Mouse (Mus musculus) macrophage (primary cell): ENCODE data around the gene Kdm4b. TPM values are rescaled to one million over a fixed set of nuclear protein-coding genes. Genes with fewer than 3 reads are reported as not detected.

ENCODE experiments used
- H3K27ac ChIP-seq: fragments of 350-480 bp; formaldehyde crosslinking; 2 replicates; pipeline ENCODE4 v1.9.0; 2021
- H3K36me3 ChIP-seq: fragments of 350-480 bp; formaldehyde crosslinking; 2 replicates; pipeline ENCODE4 v1.9.0; 2021; ENCODE audit errors: inconsistent target
- H3K4me3 ChIP-seq: fragments of 350-480 bp; formaldehyde crosslinking; 2 replicates; pipeline ENCODE4 v1.9.0; 2021; ENCODE audit errors: inconsistent target
- H3K79me2 ChIP-seq: fragments of 350-480 bp; formaldehyde crosslinking; 2 replicates; pipeline ENCODE4 v1.9.0; 2021; ENCODE audit errors: inconsistent target
- WGBS: methylation state at CpG from one replicate; pipeline ENCODE4 v1.1.7; 2026; ENCODE audit warnings: inconsistent platforms; ENCODE audit not compliant: missing documents; 5-methylcytosine and 5-hydroxymethylcytosine counted together
- polyA plus RNA-seq: library from polyadenylated mRNA; stranded (reverse); fragments of 250-400 nt; gene quantifications from 3 replicates; pipeline ENCODE4 v1.2.4, GENCODE M21; 2018; ENCODE audit warnings: inconsistent platforms

Gene Kdm4b
- polyA plus RNA-seq, 1 experiment from 2014 or later, result 6.8 TPM

- Histone ChIP-seq H3K79me2 (no peaks in the 10 kb centered on the region), H3K4me3 (no peak overlapping the region), H3K27ac (no peak overlapping the region), H3K36me3 (peaks cover 5% of the 10 kb centered on the region; the same call in 1 of the 2 replicates)
- WGBS, result 90% methylated on average over 3 of the region's 4 CpGs
Measured at GRCm38 (mm10) chr17:56406878-56407277, 81.0 kb downstream of the Kdm4b start.

- no peaks in the 10 kb centered on the region for H3K79me2 ChIP-seq
- WGBS, result 74% methylated on average over 8 of the region's 8 CpGs
- H3K36me3 ChIP-seq, result no peaks in the 10 kb centered on the region; the same call in 1 of the 2 replicates
- no peak overlapping the region for H3K4me3 ChIP-seq
- no peak overlapping the region for H3K27ac ChIP-seq
Measured at GRCm38 (mm10) chr17:56407379-56407778, 81.5 kb downstream of the Kdm4b start.

GRCm38 (mm10) chr17:56408965-56409625, 83.2 kb downstream of the Kdm4b start:
- WGBS, result 92% methylated on average over 11 of the region's 13 CpGs
- H3K36me3 ChIP-seq, result no peaks in the 10 kb centered on the region
- H3K27ac ChIP-seq, result no peak overlapping the region

GRCm38 (mm10) chr17:56409759-56410158, 83.9 kb downstream of the Kdm4b start:
- no peak overlapping the region for H3K27ac ChIP-seq
- H3K4me3 ChIP-seq, result no peak overlapping the region
- no peaks in the 10 kb centered on the region for H3K79me2 ChIP-seq
- 93% methylated on average over 8 of the region's 8 CpGs for WGBS
- H3K36me3 ChIP-seq, result no peaks in the 10 kb centered on the region

More at GRCm38 (mm10) chr17:56408965-56409625, 83.2 kb downstream of the Kdm4b start:
- H3K4me3 ChIP-seq, result no peak overlapping the region
- no peaks in the 10 kb centered on the region for H3K79me2 ChIP-seq

- WGBS, result 93% methylated on average over 7 of the region's 7 CpGs
- Histone ChIP-seq H3K79me2 (no peaks in the 10 kb centered on the region), H3K36me3 (no peaks in the 10 kb centered on the region; the same call in 1 of the 2 replicates), H3K27ac (no peak overlapping the region), H3K4me3 (no peak overlapping the region)
Measured at GRCm38 (mm10) chr17:56411437-56411836, 85.6 kb downstream of the Kdm4b start.

- Histone ChIP-seq H3K79me2 (no peaks in the 10 kb centered on the region), H3K4me3 (no peak overlapping the region), H3K36me3 (no peaks in the 10 kb centered on the region; the same call in 1 of the 2 replicates), H3K27ac (no peak overlapping the region)
- WGBS, result 94% methylated on average over 9 of the region's 13 CpGs
Measured at GRCm38 (mm10) chr17:56413113-56413512, 87.3 kb downstream of the Kdm4b start.

GRCm38 (mm10) chr17:56414785-56415184, 88.9 kb downstream of the Kdm4b start:
- H3K4me3 ChIP-seq, result no peak overlapping the region
- H3K27ac ChIP-seq, result no peak overlapping the region
- no peaks in the 10 kb centered on the region; the same call in 1 of the 2 replicates for H3K36me3 ChIP-seq
- 76% methylated on average over 9 of the region's 9 CpGs for WGBS
- no peaks in the 10 kb centered on the region for H3K79me2 ChIP-seq

- no peaks in the 10 kb centered on the region; the same call in 1 of the 2 replicates for H3K36me3 ChIP-seq
- no peaks in the 10 kb centered on the region for H3K79me2 ChIP-seq
- H3K4me3 ChIP-seq, result no peak overlapping the region
- WGBS, result 93% methylated on average over 12 of the region's 12 CpGs
- peak overlapping the region; percentile 21; the same call in 1 of the 2 replicates for H3K27ac ChIP-seq
Measured at GRCm38 (mm10) chr17:56418304-56418703, 92.4 kb downstream of the Kdm4b start.

- Histone ChIP-seq H3K27ac (no peak overlapping the region), H3K79me2 (no peaks in the 10 kb centered on the region), H3K4me3 (no peak overlapping the region), H3K36me3 (no peaks in the 10 kb centered on the region; the same call in 1 of the 2 replicates)
- WGBS, result 90% methylated on average over 2 of the region's 2 CpGs
Measured at GRCm38 (mm10) chr17:56420022-56420421, 94.2 kb downstream of the Kdm4b start.

GRCm38 (mm10) chr17:56424726-56425583, 99.1 kb downstream of the Kdm4b start:
- Histone ChIP-seq H3K79me2 (no peaks in the 10 kb centered on the region), H3K27ac (no peak overlapping the region), H3K4me3 (no peak overlapping the region), H3K36me3 (no peaks in the 10 kb centered on the region; the same call in 1 of the 2 replicates)
- 22% methylated on average over 73 of the region's 77 CpGs for WGBS

GRCm38 (mm10) chr17:56425584-56425914, 99.7 kb downstream of the Kdm4b start:
- Histone ChIP-seq H3K79me2 (no peaks in the 10 kb centered on the region), H3K27ac (no peak overlapping the region), H3K36me3 (no peaks in the 10 kb centered on the region; the same call in 1 of the 2 replicates), H3K4me3 (no peak overlapping the region)
- WGBS, result 1% methylated on average over 45 of the region's 47 CpGs

- Histone ChIP-seq H3K79me2 (no peaks in the 10 kb centered on the region), H3K4me3 (no peak overlapping the region), H3K36me3 (no peaks in the 10 kb centered on the region; the same call in 1 of the 2 replicates), H3K27ac (no peak overlapping the region)
- 48% methylated on average over 3 of the region's 3 CpGs for WGBS
Measured at GRCm38 (mm10) chr17:56425941-56426340, 100.1 kb downstream of the Kdm4b start.

- Histone ChIP-seq H3K36me3 (no peaks in the 10 kb centered on the region), H3K4me3 (no peak overlapping the region), H3K79me2 (no peaks in the 10 kb centered on the region), H3K27ac (no peak overlapping the region)
- 96% methylated on average over 18 of the region's 28 CpGs for WGBS
Measured at GRCm38 (mm10) chr17:56427857-56428256, 102.0 kb downstream of the Kdm4b start.

- 82% methylated on average over 3 of the region's 3 CpGs for WGBS
- Histone ChIP-seq H3K4me3 (no peak overlapping the region), H3K36me3 (no peaks in the 10 kb centered on the region), H3K27ac (no peak overlapping the region), H3K79me2 (no peaks in the 10 kb centered on the region)
Measured at GRCm38 (mm10) chr17:56431582-56431981, 105.7 kb downstream of the Kdm4b start.
